Mouse (Mus musculus): ENCODE data around the gene Iqgap1. TPM values are rescaled to one million over a fixed set of nuclear protein-coding genes. Genes with fewer than 3 reads are reported as not detected.
A peak's percentile ranks its signal among the peaks of the same experiment; 100 is the strongest.

Iqgap1 gene
- polyA plus RNA-seq, 1 experiment from 2014 or later = 58.0 TPM

GRCm38 (mm10) chr7:80857181-80857580 lies 31.4 kb upstream of the Iqgap1 start:
- 22% methylated on average over 6 of the region's 6 CpGs for WGBS
- Histone ChIP-seq H3K4me2 (replicated peaks; ENCODE audit: low read depth) (no peak overlapping the region), H3K36me3 (ENCODE audit: control insufficient read depth, insufficient read depth, low read length) (no peaks in the 10 kb centered on the region), H3K9ac (ENCODE audit: low read length) (no peak overlapping the region), H3K9me3 (ENCODE audit: control insufficient read depth, low read length) (no peaks in the 10 kb centered on the region), H3K4me3 (ENCODE audit: low read depth, low read length) (no peak overlapping the region), H3K27ac (replicated peaks) (no peak overlapping the region), H3K4me1 (replicated peaks; ENCODE audit: control insufficient read depth, insufficient read depth) (no peaks in the 10 kb centered on the region), H3K27me3 (ENCODE audit: control insufficient read depth, insufficient read depth, low read length) (no peaks in the 10 kb centered on the region)
- ATAC-seq (ENCODE audit: low FRiP score, low TSS enrichment) = peak; percentile 48; the same call in 1 of the 2 replicates
- TF ChIP-seq EP300 (optimal IDR thresholded peaks at IDR 0.05) (no peak), CTCF (IDR thresholded peaks at IDR 0.05; ENCODE audit: low read depth) (peak; percentile 91)
- DNase-seq (ENCODE audit: low spot score) = peak; percentile 87

- TF ChIP-seq CTCF (IDR thresholded peaks at IDR 0.05; ENCODE audit: low read depth) (no peak), EP300 (optimal IDR thresholded peaks at IDR 0.05) (no peak)
- DNase-seq (ENCODE audit: low spot score) = no peak
These were observed 29.5 kb upstream of the Iqgap1 start for GRCm38 (mm10) chr7:80855316-80855715.

GRCm38 (mm10) chr7:80853218-80853617 lies 27.4 kb upstream of the Iqgap1 start:
- no peak for ATAC-seq (ENCODE audit: low FRiP score, low TSS enrichment)

More at GRCm38 (mm10) chr7:80855316-80855715, 29.5 kb upstream of the Iqgap1 start:
- Histone ChIP-seq H3K36me3 (ENCODE audit: control insufficient read depth, insufficient read depth, low read length) (no peaks in the 10 kb centered on the region), H3K4me1 (replicated peaks; ENCODE audit: control insufficient read depth, insufficient read depth) (no peaks in the 10 kb centered on the region), H3K4me3 (ENCODE audit: low read depth, low read length) (no peak overlapping the region), H3K9ac (ENCODE audit: low read length) (no peak overlapping the region), H3K27ac (replicated peaks) (no peak overlapping the region), H3K4me2 (replicated peaks; ENCODE audit: low read depth) (no peak overlapping the region), H3K9me3 (ENCODE audit: control insufficient read depth, low read length) (no peaks in the 10 kb centered on the region), H3K27me3 (ENCODE audit: control insufficient read depth, insufficient read depth, low read length) (no peaks in the 10 kb centered on the region)
- no peak for ATAC-seq (ENCODE audit: low FRiP score, low TSS enrichment)

GRCm38 (mm10) chr7:80850520-80850919 lies 24.7 kb upstream of the Iqgap1 start:
- no peak overlapping the region for H3K4me3 ChIP-seq (ENCODE audit: low read depth, low read length)
- TF ChIP-seq EP300 (optimal IDR thresholded peaks at IDR 0.05) (no peak), CTCF (IDR thresholded peaks at IDR 0.05; ENCODE audit: low read depth) (no peak)
- no peaks in the 10 kb centered on the region for H3K36me3 ChIP-seq (ENCODE audit: control insufficient read depth, insufficient read depth, low read length)
- no peaks in the 10 kb centered on the region for H3K4me1 ChIP-seq (replicated peaks; ENCODE audit: control insufficient read depth, insufficient read depth)
- H3K27me3 ChIP-seq (ENCODE audit: control insufficient read depth, insufficient read depth, low read length) = no peaks in the 10 kb centered on the region
- no peak overlapping the region for H3K4me2 ChIP-seq (replicated peaks; ENCODE audit: low read depth)
- DNase-seq (ENCODE audit: low spot score) (no peak), ATAC-seq (ENCODE audit: low FRiP score, low TSS enrichment) (no peak)
- no peak overlapping the region for H3K9ac ChIP-seq (ENCODE audit: low read length)
- WGBS = 78% methylated on average over 5 of the region's 5 CpGs
- no peaks in the 10 kb centered on the region for H3K9me3 ChIP-seq (ENCODE audit: control insufficient read depth, low read length)
- no peak overlapping the region for H3K27ac ChIP-seq (replicated peaks)

More at GRCm38 (mm10) chr7:80853218-80853617, 27.4 kb upstream of the Iqgap1 start:
- H3K27ac ChIP-seq (replicated peaks) = no peak overlapping the region
- no peak overlapping the region for H3K9ac ChIP-seq (ENCODE audit: low read length)
- no peaks in the 10 kb centered on the region for H3K36me3 ChIP-seq (ENCODE audit: control insufficient read depth, insufficient read depth, low read length)
- no peaks in the 10 kb centered on the region for H3K4me1 ChIP-seq (replicated peaks; ENCODE audit: control insufficient read depth, insufficient read depth)
- WGBS = 93% methylated on average over 3 of the region's 3 CpGs
- DNase-seq (ENCODE audit: low spot score) = no peak
- no peaks in the 10 kb centered on the region for H3K27me3 ChIP-seq (ENCODE audit: control insufficient read depth, insufficient read depth, low read length)
- no peak for TF ChIP-seq EP300 (optimal IDR thresholded peaks at IDR 0.05)
- peak; percentile 45; the same call in 1 of the 2 replicates for TF ChIP-seq CTCF (IDR thresholded peaks at IDR 0.05; ENCODE audit: low read depth)
- H3K4me2 ChIP-seq (replicated peaks; ENCODE audit: low read depth) = no peak overlapping the region
- H3K9me3 ChIP-seq (ENCODE audit: control insufficient read depth, low read length) = no peaks in the 10 kb centered on the region
- H3K4me3 ChIP-seq (ENCODE audit: low read depth, low read length) = no peak overlapping the region

- WGBS = 28% methylated on average over 4 of the region's 4 CpGs
- Histone ChIP-seq H3K4me2 (replicated peaks; ENCODE audit: low read depth) (no peak overlapping the region), H3K36me3 (ENCODE audit: control insufficient read depth, insufficient read depth, low read length) (no peaks in the 10 kb centered on the region), H3K9me3 (ENCODE audit: control insufficient read depth, low read length) (no peaks in the 10 kb centered on the region), H3K27ac (replicated peaks) (no peak overlapping the region), H3K27me3 (ENCODE audit: control insufficient read depth, insufficient read depth, low read length) (no peaks in the 10 kb centered on the region), H3K9ac (ENCODE audit: low read length) (no peak overlapping the region), H3K4me3 (ENCODE audit: low read depth, low read length) (no peak overlapping the region), H3K4me1 (replicated peaks; ENCODE audit: control insufficient read depth, insufficient read depth) (no peaks in the 10 kb centered on the region)
- ATAC-seq (ENCODE audit: low FRiP score, low TSS enrichment) = peak; percentile 80
- peak; percentile 51 for DNase-seq (ENCODE audit: low spot score)
- no peak for TF ChIP-seq EP300 (optimal IDR thresholded peaks at IDR 0.05)
- TF ChIP-seq CTCF (IDR thresholded peaks at IDR 0.05; ENCODE audit: low read depth) = peak; percentile 97
These were observed 23.9 kb upstream of the Iqgap1 start for GRCm38 (mm10) chr7:80849710-80850109.

GRCm38 (mm10) chr7:80849267-80849666 lies 23.5 kb upstream of the Iqgap1 start:
- Histone ChIP-seq H3K27ac (replicated peaks) (no peak overlapping the region), H3K9me3 (ENCODE audit: control insufficient read depth, low read length) (no peaks in the 10 kb centered on the region), H3K36me3 (ENCODE audit: control insufficient read depth, insufficient read depth, low read length) (no peaks in the 10 kb centered on the region), H3K4me3 (ENCODE audit: low read depth, low read length) (no peak overlapping the region), H3K27me3 (ENCODE audit: control insufficient read depth, insufficient read depth, low read length) (no peaks in the 10 kb centered on the region), H3K9ac (ENCODE audit: low read length) (no peak overlapping the region), H3K4me2 (replicated peaks; ENCODE audit: low read depth) (no peak overlapping the region), H3K4me1 (replicated peaks; ENCODE audit: control insufficient read depth, insufficient read depth) (no peaks in the 10 kb centered on the region)
- 77% methylated on average over 2 of the region's 2 CpGs for WGBS
- TF ChIP-seq CTCF (IDR thresholded peaks at IDR 0.05; ENCODE audit: low read depth) = no peak
- TF ChIP-seq EP300 (optimal IDR thresholded peaks at IDR 0.05) = no peak
- no peak for DNase-seq (ENCODE audit: low spot score)
- ATAC-seq (ENCODE audit: low FRiP score, low TSS enrichment) = no peak

All from stomach, postnatal 0 days (tissue).